Mouse (Mus musculus) olfactory bulb, adult 2 months (tissue): ENCODE data around the gene Dusp12.

Source experiments
- CTCF ChIP-seq: fragments of 200-500 bp; IDR thresholded peaks from 2 replicates; pipeline ENCODE4 v1.5.1; 2012; ENCODE audit warnings: low read depth, mild to moderate bottlenecking, low read length, moderate library complexity; ENCODE audit not compliant: insufficient read depth
- POLR2A ChIP-seq: fragments of 200-500 bp; IDR thresholded peaks from 2 replicates; pipeline ENCODE4 v1.6.1; 2012; ENCODE audit warnings: mild to moderate bottlenecking, low read depth, low read length, moderate library complexity; ENCODE audit not compliant: insufficient read depth

- TF ChIP-seq POLR2A (no peak), CTCF (no peak)
These were observed 15.6 kb upstream of the Dusp12 start for GRCm38 (mm10) chr1:170900799-170901467.
